Mouse (Mus musculus) neural tube, embryonic 11.5 days (tissue): ENCODE data around the gene Zfp941. TPM values are rescaled to one million over a fixed set of nuclear protein-coding genes. Genes with fewer than 3 reads are reported as not detected.

ENCODE experiments used
- ATAC-seq: fragments of 200-750 bp; cut with Nextera tagmentation; 2 replicates; pipeline ENCODE4 v1.8.0; 2017; ENCODE audit warnings: moderate number of reproducible peaks, mild to moderate bottlenecking, moderate TSS enrichment, moderate library complexity; ENCODE audit not compliant: insufficient read depth, low FRiP score, low TSS enrichment
- DNase-seq: peaks from one replicate; pipeline ENCODE4 v3.0.0-alpha.2; 2015; ENCODE audit warnings: low spot score
- H3K27ac ChIP-seq: fragments of 300-500 bp; sonication (generic); 2 replicates; pipeline ENCODE4 v1.5.1; 2014; ENCODE audit warnings: low read depth, mild to moderate bottlenecking, low read length
- H3K27me3 ChIP-seq: fragments of 300-500 bp; sonication (generic); 2 replicates; pipeline ENCODE4 v1.6.1; 2014; ENCODE audit warnings: mild to moderate bottlenecking, low read length, mixed read lengths; ENCODE audit not compliant: control insufficient read depth, insufficient read depth
- H3K36me3 ChIP-seq: fragments of 300-500 bp; sonication (generic); 2 replicates; pipeline ENCODE4 v1.6.1; 2014; ENCODE audit warnings: mild to moderate bottlenecking, low read length, moderate library complexity, mixed read lengths; ENCODE audit not compliant: control insufficient read depth, insufficient read depth
- H3K4me1 ChIP-seq: fragments of 300-500 bp; sonication (generic); 2 replicates; pipeline ENCODE4 v1.6.1; 2014; ENCODE audit warnings: low read length, mixed read lengths; ENCODE audit not compliant: control insufficient read depth, insufficient read depth
- H3K4me2 ChIP-seq: fragments of 300-500 bp; sonication (generic); 2 replicates; pipeline ENCODE4 v1.6.1; 2014; ENCODE audit warnings: low read depth, mild to moderate bottlenecking, moderate library complexity
- H3K4me3 ChIP-seq: fragments of 300-500 bp; sonication (generic); 2 replicates; pipeline ENCODE4 v1.5.1; 2014; ENCODE audit warnings: low read depth, low read length
- H3K9ac ChIP-seq: fragments of 300-500 bp; sonication (generic); 2 replicates; pipeline ENCODE4 v1.6.1; 2014; ENCODE audit warnings: mild to moderate bottlenecking, low read length
- H3K9me3 ChIP-seq: fragments of 300-500 bp; sonication (generic); 2 replicates; pipeline ENCODE4 v1.6.1; 2016; ENCODE audit warnings: low read length; ENCODE audit not compliant: control insufficient read depth
- WGBS: fragments of 180-500 bp; shearing (Covaris S2); extraction: QIAGEN DNeasy Blood & Tissue Kit; methylation state at CpG from one replicate; pipeline ENCODE4 v1.1.7; 2014; 5-methylcytosine and 5-hydroxymethylcytosine counted together
- polyA plus RNA-seq: library from polyadenylated mRNA; unstranded; fragments of >200 nt; fragmentation: Nextera tagmentation; extraction: Ambion mirVana; gene quantifications from 2 replicates; pipeline ENCODE4 v1.2.1, GENCODE M21; 2014

Zfp941 gene
- polyA plus RNA-seq: 6.5 and 7.7 TPM in 2 replicates

GRCm38 (mm10) chr7:140821653-140822329 lies at the start of gene Zfp941:
TSS of gene Zfp941 (minus strand) at chr7:140822178.
- Histone ChIP-seq H3K9me3 (no peaks in the 10 kb centered on the region), H3K4me3 (peak within 1 kb of the TSS; percentile 53), H3K36me3 (no peaks in the 10 kb centered on the region), H3K9ac (peak within 1 kb of the TSS; percentile 63), H3K27me3 (no peaks in the 10 kb centered on the region), H3K27ac (no peak within 1 kb of the TSS), H3K4me1 (no peaks in the 10 kb centered on the region), H3K4me2 (peak within 1 kb of the TSS; percentile 73)
- DNase-seq (peak; percentile 71), ATAC-seq (peak; percentile 81)
- WGBS: 3% methylated on average over 21 of the region's 21 CpGs

GRCm38 (mm10) chr7:140864761-140865160 lies 42.8 kb upstream of the Zfp941 start:
- DNase-seq: no peak
- Histone ChIP-seq H3K27ac (no peak overlapping the region), H3K9ac (no peak overlapping the region), H3K9me3 (no peaks in the 10 kb centered on the region), H3K36me3 (peaks cover 15% of the 10 kb centered on the region; the same call in 1 of the 2 replicates), H3K4me3 (no peak overlapping the region), H3K27me3 (no peaks in the 10 kb centered on the region), H3K4me1 (no peaks in the 10 kb centered on the region), H3K4me2 (no peak overlapping the region)
- WGBS: 91% methylated on average over 12 of the region's 12 CpGs
- ATAC-seq: no peak

- Histone ChIP-seq H3K4me2 (no peak overlapping the region), H3K27ac (no peak overlapping the region), H3K4me1 (peaks cover 12% of the 10 kb centered on the region), H3K36me3 (peaks cover 15% of the 10 kb centered on the region; the same call in 1 of the 2 replicates), H3K9ac (no peak overlapping the region), H3K9me3 (no peaks in the 10 kb centered on the region), H3K4me3 (no peak overlapping the region), H3K27me3 (no peaks in the 10 kb centered on the region)
- DNase-seq (no peak), ATAC-seq (no peak)
- 91% methylated on average over 5 of the region's 5 CpGs for WGBS
These were observed 38.8 kb upstream of the Zfp941 start for GRCm38 (mm10) chr7:140860728-140861127.

- DNase-seq (no peak), ATAC-seq (no peak)
- Histone ChIP-seq H3K27me3 (no peaks in the 10 kb centered on the region), H3K9ac (no peak overlapping the region), H3K4me2 (no peak overlapping the region), H3K4me1 (peaks cover 19% of the 10 kb centered on the region), H3K9me3 (no peaks in the 10 kb centered on the region), H3K4me3 (no peak overlapping the region), H3K27ac (no peak overlapping the region), H3K36me3 (peaks cover 15% of the 10 kb centered on the region; the same call in 1 of the 2 replicates)
- WGBS: 81% methylated on average over 6 of the region's 6 CpGs
These were observed 38.0 kb upstream of the Zfp941 start for GRCm38 (mm10) chr7:140859997-140860396.

- no peak for ATAC-seq
- no peak overlapping the region for H3K27ac ChIP-seq
- H3K9me3 ChIP-seq: no peaks in the 10 kb centered on the region
- peaks cover 17% of the 10 kb centered on the region; the same call in 1 of the 2 replicates for H3K36me3 ChIP-seq
- H3K9ac ChIP-seq: peak overlapping the region; percentile 85
- peak overlapping the region; percentile 99 for H3K4me2 ChIP-seq
- H3K4me3 ChIP-seq: peak overlapping the region; percentile 13; the same call in 1 of the 2 replicates
- WGBS: 97% methylated on average over 8 of the region's 8 CpGs
- no peak for DNase-seq
- peaks cover 21% of the 10 kb centered on the region for H3K4me1 ChIP-seq
- no peaks in the 10 kb centered on the region for H3K27me3 ChIP-seq
These were observed 36.8 kb upstream of the Zfp941 start for GRCm38 (mm10) chr7:140858746-140859145.

GRCm38 (mm10) chr7:140857550-140858505 lies 35.9 kb upstream of the Zfp941 start, which contains the start of gene Bet1l:
TSS of gene Bet1l (minus strand) at chr7:140857577.
- WGBS: 43% methylated on average over 40 of the region's 40 CpGs
- Histone ChIP-seq H3K4me1 (peaks cover 21% of the 10 kb centered on the region), H3K9ac (peak within 1 kb of the TSS; percentile 85), H3K4me2 (peak within 1 kb of the TSS; percentile 99), H3K9me3 (no peaks in the 10 kb centered on the region), H3K4me3 (peak within 1 kb of the TSS; percentile 57), H3K27ac (peak within 1 kb of the TSS; percentile 86), H3K27me3 (no peaks in the 10 kb centered on the region), H3K36me3 (peaks cover 17% of the 10 kb centered on the region; the same call in 1 of the 2 replicates)
- DNase-seq: no peak
- peak; percentile 22; the same call in 1 of the 2 replicates for ATAC-seq

GRCm38 (mm10) chr7:140856785-140857549 lies 35.0 kb upstream of the Zfp941 start, which contains the start of gene Ric8a:
TSS of gene Ric8a (plus strand) at chr7:140856957.
- Histone ChIP-seq H3K4me3 (peak within 1 kb of the TSS; percentile 57), H3K4me1 (peaks cover 21% of the 10 kb centered on the region), H3K27ac (peak within 1 kb of the TSS; percentile 86), H3K36me3 (peaks cover 14% of the 10 kb centered on the region), H3K4me2 (peak within 1 kb of the TSS; percentile 99), H3K9ac (peak within 1 kb of the TSS; percentile 85), H3K27me3 (no peaks in the 10 kb centered on the region), H3K9me3 (no peaks in the 10 kb centered on the region)
- ATAC-seq (peak; percentile 63), DNase-seq (peak; percentile 82)
- under 1% methylated on average over 49 of the region's 50 CpGs for WGBS
